ENCODE assay signal across 14 mouse cellular contexts in genomic region chr5:106447951-106448797, GRCm38 (mm10). TPM values are rescaled to one million over a fixed set of nuclear protein-coding genes. Genes with fewer than 3 reads are reported as not detected.
DNase-seq lines count a peak whose midpoint lies in the region; ATAC-seq and TF ChIP-seq lines count a peak whose summit lies in the region.
"Had no signal": no experiment of that assay in that cellular context is flagged by ENCODE, and none has a peak within 500 bp of the region (broad histone marks: within the 10 kb centered on the region; RNA-seq: fewer than 3 reads in every experiment).

No protein-coding gene starts in this region.

- H3K27ac ChIP-seq in cerebellum, adult 2 months (ENCODE audit: insufficient read depth, low read length), result peak overlapping the region; percentile 9
- H3K27ac ChIP-seq in forebrain, embryonic 14.5 days (ENCODE audit: low read depth, low read length), result no peak overlapping the region
- peak overlapping the region; percentile 48; the same call in 1 of the 2 replicates for H3K27ac ChIP-seq in midbrain, embryonic 16.5 days (ENCODE audit: low read length)
- H3K27ac ChIP-seq: embryonic facial prominence, embryonic 15.5 days had no signal

- TF ChIP-seq POLR2A in cerebellum, adult 2 months (IDR thresholded peaks at IDR 0.05; ENCODE audit: borderline replicate concordance, insufficient read depth, low read length), result no peak

- H3K4me1 ChIP-seq in cerebellum, adult 2 months (ENCODE audit: control insufficient read depth, insufficient read depth, low read length), result peaks cover 16% of the 10 kb centered on the region
- H3K4me1 ChIP-seq in forebrain, embryonic 14.5 days (ENCODE audit: control insufficient read depth, insufficient read depth, low read length), result peaks cover 4% of the 10 kb centered on the region
- peaks cover 5% of the 10 kb centered on the region; the same call in 1 of the 2 replicates for H3K4me1 ChIP-seq in midbrain, embryonic 16.5 days (ENCODE audit: control insufficient read depth, insufficient read depth, low read length)

- H3K4me2 ChIP-seq in forebrain, embryonic 14.5 days (ENCODE audit: low read length), result peak overlapping the region; percentile 4; the same call in 1 of the 2 replicates
- peak overlapping the region; percentile 41 for H3K4me2 ChIP-seq in midbrain, embryonic 16.5 days (ENCODE audit: low read length)
- H3K4me2 ChIP-seq: embryonic facial prominence, embryonic 15.5 days; liver, embryonic 11.5 days had no signal

- H3K9ac ChIP-seq in forebrain, embryonic 14.5 days (ENCODE audit: low read length), result no peak overlapping the region
- H3K9ac ChIP-seq in midbrain, embryonic 16.5 days (ENCODE audit: low read depth, low read length), result peak overlapping the region; percentile 42; the same call in 1 of the 2 replicates
- H3K9ac ChIP-seq: embryonic facial prominence, embryonic 15.5 days had no signal

- H3K4me3 ChIP-seq in cerebellum, adult 2 months (replicated peaks; ENCODE audit: insufficient read depth, low read depth, low read length), result no peak overlapping the region
- peak overlapping the region; percentile 10; the same call in 1 of the 2 replicates for H3K4me3 ChIP-seq in forebrain, embryonic 14.5 days (ENCODE audit: low read depth, low read length)
- H3K4me3 ChIP-seq in midbrain, embryonic 16.5 days (ENCODE audit: low read depth, low read length), result peak overlapping the region; percentile 2; the same call in 1 of the 2 replicates
- H3K4me3 ChIP-seq: embryonic facial prominence, embryonic 15.5 days had no signal

- ATAC-seq in forebrain, embryonic 14.5 days, result no peak
- ATAC-seq in midbrain, embryonic 16.5 days, result peak; percentile 11; the same call in 1 of the 2 replicates

- no peak for TF ChIP-seq CTCF in cerebellum, adult 2 months (IDR thresholded peaks at IDR 0.05; ENCODE audit: borderline replicate concordance, insufficient read depth, low read depth, low read length)

- 39% methylated on average over 50 of the region's 50 CpGs for WGBS in cerebellum, adult 2 months
- 2% methylated on average over 50 of the region's 50 CpGs for WGBS in forebrain, embryonic 14.5 days
- WGBS in midbrain, embryonic 16.5 days, result 4% methylated on average over 50 of the region's 50 CpGs

- H3K9me3 ChIP-seq in forebrain, embryonic 14.5 days (replicated peaks; ENCODE audit: control insufficient read depth, low read length), result no peaks in the 10 kb centered on the region
- no peaks in the 10 kb centered on the region for H3K9me3 ChIP-seq in midbrain, embryonic 16.5 days (replicated peaks; ENCODE audit: control insufficient read depth, low read length, poor library complexity, severe bottlenecking)
- H3K9me3 ChIP-seq: embryonic facial prominence, embryonic 15.5 days had no signal

- no peaks in the 10 kb centered on the region for H3K36me3 ChIP-seq in forebrain, embryonic 14.5 days (ENCODE audit: control insufficient read depth, insufficient read depth, low read length)
- H3K36me3 ChIP-seq in midbrain, embryonic 16.5 days (ENCODE audit: control insufficient read depth, insufficient read depth, low read length), result no peaks in the 10 kb centered on the region
- H3K36me3 ChIP-seq: embryonic facial prominence, embryonic 15.5 days had no signal

- peak; percentile 52 for DNase-seq in cerebellum, adult 11-12 months
- no peak for DNase-seq in cerebellum, adult 11 months
- peak; percentile 36 to 53 for DNase-seq in cerebellum, adult 2 months
- DNase-seq in forebrain, embryonic 14.5 days (ENCODE audit: low spot score), result peak; percentile 13
- DNase-seq in left cerebral cortex, adult 9 months (ENCODE audit: low spot score in 2 of 2), result no peak
- no peak for DNase-seq in urinary bladder, adult 2 months (ENCODE audit: low spot score)
- no peak for DNase-seq in adrenal gland, postnatal 14 days
- DNase-seq: gastrocnemius, postnatal 36 days; layer of hippocampus, adult 9-11 months had no signal

- H3K27me3 ChIP-seq in cerebellum, adult 2 months (ENCODE audit: control insufficient read depth, insufficient read depth, low read length), result no peaks in the 10 kb centered on the region
- peaks cover 70% of the 10 kb centered on the region for H3K27me3 ChIP-seq in forebrain, embryonic 14.5 days (replicated peaks; ENCODE audit: control insufficient read depth, insufficient read depth, low read length)
- peaks cover 33% of the 10 kb centered on the region for H3K27me3 ChIP-seq in midbrain, embryonic 16.5 days (ENCODE audit: control insufficient read depth, insufficient read depth, low read depth, low read length)

RNA-seq across cellular contexts. Expression of gene Barhl2, which starts 9.8 kb away (rescaled TPM):
- 33.4 and 38.4 TPM in 2 replicates for polyA plus RNA-seq in cerebellum, adult 2 months (2012; rRNA removed)
- 1.9 and 2.0 TPM in 2 replicates for polyA plus RNA-seq in forebrain, embryonic 14.5 days (2014; fragmentation: Nextera tagmentation; extraction: Ambion mirVana)
- 6.8 and 8.5 TPM in 2 replicates for polyA plus RNA-seq in midbrain, embryonic 16.5 days (2015; fragmentation: Nextera tagmentation; extraction: Ambion mirVana)
- not detected in 2 replicates for polyA plus RNA-seq in urinary bladder, adult 2 months (2012; rRNA removed)
- not detected in 2 replicates for total RNA-seq in adrenal gland, postnatal 14 days (2021)
- total RNA-seq: adrenal gland, postnatal 4 days; gastrocnemius, postnatal 36 days; megakaryocyte, adult 5-6 weeks had no signal
- polyA plus RNA-seq: embryonic facial prominence, embryonic 15.5 days; liver, embryonic 11.5 days had no signal

Comparison
In these comparisons a context has a peak if more than half of its experiments do, and no peak if none do; other contexts are left out.
1. DNase-seq: peak in cerebellum, adult 11-12 months (single experiment), cerebellum, adult 2 months (2 of 2) and forebrain, embryonic 14.5 days (single experiment); none in cerebellum, adult 11 months (single experiment), left cerebral cortex, adult 9 months (0 of 2), urinary bladder, adult 2 months (single experiment) and adrenal gland, postnatal 14 days (single experiment).